Mouse (Mus musculus): Measurements from ENCODE around the gene 4932438H23Rik.
A peak's percentile ranks its signal among the peaks of the same experiment; 100 is the strongest.
"Not testable (repeated sequence)": the region's sequence is repeated elsewhere in the genome, so short reads cannot be mapped to it uniquely, and the experiment has no call there.

The 4932438H23Rik gene

DNA sequence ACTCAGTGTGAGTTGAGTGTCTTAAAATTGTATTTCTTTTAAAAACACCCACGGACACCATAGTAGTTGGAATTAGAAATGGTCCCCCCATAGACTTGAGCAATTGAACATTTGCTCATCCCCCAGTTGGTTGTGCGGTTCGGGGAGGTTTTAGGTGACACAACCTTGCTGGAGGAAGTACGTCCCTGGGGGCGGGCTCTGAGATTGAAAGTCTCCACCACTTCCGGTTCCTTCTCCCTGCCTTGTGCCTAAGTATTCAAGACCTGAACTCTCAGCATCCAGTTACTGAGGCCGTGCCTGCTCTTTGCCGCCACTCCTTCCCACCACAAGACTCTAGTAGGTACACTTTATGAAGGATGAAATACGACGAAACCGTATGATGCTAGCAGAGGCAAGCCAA is 2.9 kb upstream of the 4932438H23Rik start:
- no peak for DNase-seq

DNA sequence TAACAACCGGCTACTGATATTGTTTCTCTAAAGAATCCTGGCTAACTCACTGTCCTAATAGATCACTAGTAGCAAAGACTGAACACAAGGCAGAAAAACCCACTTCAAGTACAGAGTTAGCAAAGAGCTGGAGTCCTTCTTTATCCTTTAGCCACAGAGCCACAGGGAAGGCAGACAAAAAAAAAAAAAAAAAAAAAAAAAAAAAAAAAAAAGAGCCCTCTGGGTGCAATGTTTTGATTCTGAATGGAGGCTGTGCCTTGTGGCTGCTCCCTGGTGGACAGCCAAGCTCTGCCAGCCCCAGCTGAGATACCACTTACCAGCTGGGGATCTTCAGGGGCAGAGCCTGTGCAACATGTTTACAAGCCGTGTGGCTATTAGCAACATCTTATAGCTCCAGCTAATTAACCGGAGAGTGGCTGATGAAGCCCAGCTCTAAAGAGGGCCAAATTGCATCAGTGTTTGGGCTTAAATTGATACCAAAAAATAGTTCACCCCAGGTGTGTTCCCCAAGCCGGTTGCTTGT is 2.1 kb upstream of the 4932438H23Rik start:
- DNase-seq = peak in 1 of 2 experiments; percentile 11

DNA sequence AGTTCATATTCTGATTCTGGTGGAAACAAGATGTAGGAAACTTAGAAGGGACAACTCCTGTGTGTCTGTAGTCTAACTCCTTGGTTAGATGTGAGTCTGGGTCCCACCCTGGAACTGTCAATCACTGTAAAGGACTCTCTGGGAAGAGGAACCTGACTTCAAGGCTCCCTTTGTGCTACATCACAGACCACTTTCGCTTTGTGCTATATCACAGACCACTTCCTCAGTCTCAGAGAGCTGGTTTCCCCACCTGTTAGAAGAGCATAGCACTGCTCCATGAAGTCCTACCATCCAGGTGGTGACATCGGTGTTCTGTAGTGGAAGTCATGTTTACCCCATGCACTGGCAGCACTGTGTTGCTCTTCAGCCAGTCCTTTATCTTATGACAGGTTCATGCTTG is 1.1 kb upstream of the 4932438H23Rik start:
- DNase-seq = peak in 1 of 2 experiments; percentile 13

DNA sequence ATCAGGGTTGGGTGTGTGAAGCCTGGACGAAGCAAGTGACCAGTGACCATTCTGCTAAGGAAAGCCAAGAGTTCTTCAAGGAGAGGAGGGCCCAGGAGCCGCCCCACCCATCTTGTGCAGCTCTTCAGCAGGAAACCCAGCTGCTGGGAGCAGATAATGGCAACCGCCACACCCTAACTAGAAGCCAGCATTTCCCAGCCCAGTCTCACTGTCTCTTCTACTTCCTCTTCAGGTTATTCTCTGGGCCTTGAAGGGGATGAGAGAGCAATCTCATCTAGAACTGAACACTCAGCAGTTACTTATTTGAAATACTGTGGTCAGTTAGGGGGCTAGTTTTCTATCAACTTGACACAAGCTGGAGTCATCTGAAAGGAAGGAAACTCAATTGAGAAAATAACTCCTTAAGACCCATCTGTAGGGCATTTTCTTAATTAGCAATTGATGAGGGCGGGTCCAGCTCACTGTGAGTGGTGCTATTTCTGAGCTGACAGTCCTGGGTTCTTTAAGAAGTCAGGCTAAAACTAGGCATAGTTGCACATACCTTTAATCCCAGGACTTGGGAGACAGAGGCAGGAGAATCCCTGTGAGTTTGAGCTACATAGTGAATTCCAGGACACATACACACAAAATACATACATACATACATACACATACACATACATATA is 8.1 kb downstream of the 4932438H23Rik start:
- DNase-seq = no peak

DNA sequence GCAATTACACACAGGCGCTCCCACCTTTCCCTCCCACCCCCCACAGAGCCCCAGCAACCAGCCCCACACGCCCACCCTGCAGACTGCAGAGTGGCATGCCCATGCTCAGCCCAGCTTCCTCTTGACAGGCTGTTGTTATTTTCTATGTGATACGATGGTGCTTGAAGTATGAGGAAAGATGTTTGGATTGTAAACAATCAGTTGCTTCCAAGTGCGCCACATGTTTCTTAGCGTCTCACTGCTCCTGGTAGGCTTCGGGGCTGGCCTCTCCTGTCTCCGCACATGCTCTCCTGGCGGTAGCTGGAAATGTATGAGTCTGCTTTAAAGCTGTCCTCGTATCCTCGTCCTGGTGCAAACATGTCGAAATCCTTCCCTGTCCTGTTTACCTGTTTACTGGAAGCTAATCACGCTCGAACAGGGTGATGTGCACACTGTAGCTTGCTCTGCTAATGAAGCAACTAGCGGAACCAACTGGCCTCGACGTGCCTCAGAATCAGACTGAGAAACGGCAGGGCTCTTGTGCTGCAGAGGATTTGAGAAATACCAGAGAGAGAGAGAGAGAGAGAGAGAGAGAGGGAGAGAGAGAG is 9.6 kb downstream of the 4932438H23Rik start:
- DNase-seq = no peak

DNA sequence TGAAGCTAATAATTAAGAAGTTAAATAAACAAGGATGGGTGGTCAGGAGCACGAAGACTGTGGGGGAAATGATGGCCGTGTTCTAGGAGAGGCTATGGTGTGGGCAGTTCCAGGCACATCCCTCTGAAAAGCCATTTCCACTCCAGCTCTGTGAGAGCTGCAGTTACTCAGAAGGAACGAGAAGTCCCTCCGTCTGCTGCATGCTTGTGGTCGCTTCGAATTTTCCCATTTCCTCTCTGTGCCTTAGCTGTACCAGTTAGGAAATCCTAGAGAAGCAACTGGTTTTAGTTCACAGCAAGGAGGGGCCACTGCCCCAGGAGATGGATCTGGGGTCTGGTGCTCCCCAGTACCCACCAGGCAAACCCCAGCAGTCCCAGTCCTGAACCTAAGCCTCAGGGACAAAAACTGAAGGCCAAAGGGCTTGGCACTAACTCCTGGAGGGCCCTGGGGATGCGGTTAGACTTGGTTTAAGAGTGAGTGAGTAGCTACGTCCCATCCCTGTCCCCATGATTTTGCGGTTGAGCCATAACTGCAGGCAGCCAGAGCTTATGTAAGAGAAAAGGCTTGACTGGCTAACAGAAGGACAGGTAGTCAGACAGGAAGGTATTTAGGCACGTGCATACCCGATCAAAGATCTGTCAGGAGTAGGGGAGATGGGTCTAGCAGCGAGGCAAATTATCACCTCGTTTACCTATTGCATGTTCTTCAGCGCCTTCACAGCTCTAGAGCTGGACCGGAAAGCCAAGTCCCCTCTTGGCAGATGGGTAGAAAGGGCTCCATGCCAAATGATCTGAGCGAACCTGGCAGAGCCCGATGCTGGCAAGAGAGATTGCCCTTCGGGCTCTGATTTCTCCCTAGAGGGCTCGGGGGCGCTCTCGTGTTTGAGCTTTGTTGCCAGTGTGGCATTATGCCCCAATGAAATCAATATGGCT is 10.3 kb downstream of the 4932438H23Rik start:
- DNase-seq = no peak

DNA sequence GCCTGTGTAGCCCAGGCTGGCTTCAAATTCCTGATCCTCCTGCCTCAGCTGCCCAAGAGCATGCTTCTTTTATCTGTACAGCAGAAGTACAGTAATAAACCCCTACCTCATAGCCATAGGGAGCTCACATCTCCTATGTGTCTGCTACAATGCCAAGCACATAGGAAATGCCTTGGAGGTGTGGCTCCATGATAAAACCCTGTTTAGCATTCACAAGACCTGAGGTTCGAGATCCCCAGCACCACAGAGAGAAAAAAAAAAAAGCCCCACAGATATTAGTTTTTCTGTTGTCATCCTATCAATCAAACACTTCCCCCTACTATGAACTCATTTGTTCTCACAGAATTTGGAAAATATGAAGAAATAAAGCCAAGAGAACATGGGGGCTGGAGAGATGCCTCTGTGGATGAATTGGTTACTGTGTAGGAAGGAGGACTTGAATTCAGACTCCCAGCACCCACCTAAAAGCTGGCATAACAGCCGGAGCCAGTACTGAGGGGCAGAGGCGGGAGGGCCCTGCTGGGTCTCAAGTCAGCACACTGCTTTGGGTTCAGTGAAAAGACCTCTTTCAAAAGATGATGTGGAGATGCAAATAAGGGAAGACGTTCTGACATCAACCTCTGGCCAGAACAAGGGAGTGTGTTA is 11.8 kb downstream of the 4932438H23Rik start:
- DNase-seq = no peak

DNA sequence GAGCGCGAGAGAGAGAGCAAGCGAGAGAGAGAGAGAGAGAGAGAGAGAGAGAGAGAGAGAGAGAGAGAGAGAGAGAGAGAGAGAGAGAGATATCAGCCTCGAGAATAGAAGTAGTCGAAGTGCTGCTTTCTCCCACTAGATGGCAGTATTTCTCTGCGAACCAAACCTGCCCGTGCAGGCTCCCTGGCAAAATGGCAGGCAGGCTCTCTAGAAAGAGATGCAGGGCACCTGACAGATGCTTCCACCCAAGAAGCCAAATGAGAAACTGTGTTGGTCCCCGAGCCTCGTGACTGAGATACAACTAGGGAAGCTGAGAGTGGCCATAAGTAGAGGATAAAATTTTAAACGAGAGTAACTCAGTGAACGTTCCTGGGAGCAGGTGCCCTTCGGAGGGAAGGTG is 13.4 kb downstream of the 4932438H23Rik start:
- peak; percentile 60 to 82 for DNase-seq

DNA sequence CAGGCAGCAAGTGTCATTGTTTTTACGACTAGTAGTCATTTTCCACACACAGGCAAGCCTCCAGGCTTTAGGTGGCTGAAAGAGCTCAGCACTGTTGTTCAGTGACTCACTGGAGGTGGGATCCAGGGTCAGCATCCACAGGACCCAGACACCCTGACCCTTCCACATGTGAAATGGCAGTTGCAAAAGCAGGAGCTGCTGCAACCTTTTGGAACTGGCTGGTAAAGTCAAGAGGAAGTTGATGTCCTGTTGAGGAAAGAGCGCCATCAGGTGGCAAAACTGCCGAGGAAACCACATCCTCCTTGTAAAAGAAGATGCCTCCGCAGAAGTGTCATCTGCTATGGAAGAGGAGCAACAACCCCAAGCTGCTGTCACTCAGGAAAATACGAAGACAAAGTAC is 18.7 kb downstream of the 4932438H23Rik start:
- peak in 1 of 2 experiments; percentile 52 for DNase-seq

DNA sequence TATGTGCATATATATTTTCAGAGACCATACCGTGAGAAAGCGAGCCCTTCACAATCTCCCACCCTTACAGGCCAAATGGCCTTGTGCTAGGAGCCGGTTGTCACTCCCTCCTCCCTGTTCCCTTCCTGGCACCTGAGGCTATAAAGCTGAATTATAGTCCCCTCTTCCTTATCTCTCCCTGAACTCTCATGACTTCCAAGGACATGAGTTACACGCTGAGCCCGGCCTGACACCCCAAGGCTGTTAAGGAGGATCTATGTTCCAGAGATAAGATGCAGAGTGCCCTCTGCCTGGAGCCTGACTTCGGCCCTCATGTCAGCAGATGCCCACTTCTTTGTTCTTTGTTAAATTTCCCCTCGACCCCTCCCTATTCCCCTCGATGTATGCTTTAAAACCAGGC is 19.5 kb downstream of the 4932438H23Rik start:
- not testable (repeated sequence) for DNase-seq

DNA sequence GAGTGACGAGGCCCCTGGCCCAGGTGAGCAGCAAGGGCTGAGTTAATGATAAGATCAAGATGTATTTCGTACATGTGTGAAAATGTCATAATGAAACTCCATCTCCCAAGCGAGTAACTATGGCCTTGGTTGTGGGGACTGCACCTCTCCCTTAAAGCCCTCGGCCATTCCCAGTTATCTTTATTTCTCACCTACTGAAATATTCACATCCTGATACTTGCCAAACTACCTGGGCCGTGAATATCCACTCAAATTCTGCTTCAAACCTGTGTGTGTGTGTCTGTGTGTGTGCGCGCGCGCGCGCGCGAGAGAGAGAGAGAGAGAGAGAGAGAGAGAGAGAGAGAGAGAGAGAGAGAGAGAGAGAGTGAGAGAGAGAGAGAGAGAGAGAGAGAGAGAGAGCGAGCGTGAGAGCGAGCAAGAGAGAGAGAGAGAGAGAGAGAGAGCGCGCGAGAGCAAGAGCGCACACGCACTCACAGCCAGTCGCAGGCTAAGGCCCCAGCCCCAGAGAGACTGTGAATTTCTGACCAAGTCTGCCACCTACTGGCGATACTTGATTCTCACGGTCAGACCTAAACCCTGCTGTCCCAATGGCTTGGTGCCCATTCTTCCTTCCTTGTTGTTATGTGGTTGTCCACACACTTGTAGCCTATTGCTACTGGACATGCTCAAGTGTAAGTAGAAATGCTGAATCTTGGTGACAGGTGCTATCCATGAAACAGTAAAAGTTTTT is 21.6 kb downstream of the 4932438H23Rik start:
- peak; percentile 91 to 95 for DNase-seq

DNA sequence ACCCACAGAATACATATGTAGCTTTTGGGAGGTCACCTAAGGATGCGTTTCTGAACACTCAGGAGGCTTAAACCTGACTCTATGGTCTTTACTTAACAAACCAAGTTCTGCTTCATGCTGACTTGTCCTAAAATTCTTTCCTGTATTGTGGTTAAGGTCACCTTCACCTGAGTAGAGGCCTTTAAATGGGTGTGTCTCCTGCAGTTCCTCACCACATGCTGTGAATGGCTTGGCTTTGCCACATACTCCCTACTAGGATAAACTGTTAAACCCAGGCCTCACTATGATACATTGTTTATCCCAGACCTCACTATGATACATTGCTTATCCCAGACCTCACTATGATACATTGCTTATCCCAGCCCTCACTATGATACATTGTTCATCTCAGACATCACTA is 22.7 kb downstream of the 4932438H23Rik start:
- DNase-seq = no peak

DNA sequence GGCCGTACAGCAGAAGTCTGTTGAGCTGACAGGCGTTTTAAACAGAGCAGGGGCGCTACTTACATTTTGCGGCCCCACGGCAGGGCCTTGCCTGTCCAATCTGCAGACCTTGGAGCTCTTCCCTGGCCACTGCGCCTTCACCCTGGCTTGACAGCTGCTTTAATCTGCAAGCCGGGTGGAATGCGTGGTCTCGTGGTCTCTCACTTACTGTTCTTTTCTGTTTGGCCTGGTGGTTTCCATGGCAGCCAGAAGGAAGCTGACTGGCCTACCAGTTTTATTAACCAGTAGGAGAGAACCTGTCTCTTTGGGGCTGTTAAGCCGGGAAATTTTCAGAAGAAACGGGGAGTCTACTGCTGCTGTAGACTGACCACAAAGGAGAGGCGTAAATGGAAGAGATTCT is 26.0 kb downstream of the 4932438H23Rik start:
- no peak for DNase-seq

DNA sequence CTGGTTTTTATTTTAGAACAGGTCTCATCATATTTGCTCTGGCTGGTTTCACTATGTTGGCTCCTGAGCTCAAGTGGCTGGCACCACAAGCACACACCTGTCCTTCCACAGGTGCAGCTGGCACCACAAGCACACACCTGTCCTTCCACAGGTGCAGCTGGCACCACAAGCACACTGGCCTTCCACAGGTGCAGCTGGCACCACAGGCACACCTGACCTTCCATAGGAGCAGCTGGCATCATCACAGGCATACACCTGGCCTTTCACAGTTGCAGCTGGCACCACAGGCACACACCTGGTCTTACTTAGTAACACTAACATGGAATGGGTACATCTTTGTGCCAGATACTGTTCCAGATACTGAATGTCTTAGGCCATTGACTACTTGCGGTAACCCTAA is 27.8 kb downstream of the 4932438H23Rik start:
- DNase-seq = no peak

DNA sequence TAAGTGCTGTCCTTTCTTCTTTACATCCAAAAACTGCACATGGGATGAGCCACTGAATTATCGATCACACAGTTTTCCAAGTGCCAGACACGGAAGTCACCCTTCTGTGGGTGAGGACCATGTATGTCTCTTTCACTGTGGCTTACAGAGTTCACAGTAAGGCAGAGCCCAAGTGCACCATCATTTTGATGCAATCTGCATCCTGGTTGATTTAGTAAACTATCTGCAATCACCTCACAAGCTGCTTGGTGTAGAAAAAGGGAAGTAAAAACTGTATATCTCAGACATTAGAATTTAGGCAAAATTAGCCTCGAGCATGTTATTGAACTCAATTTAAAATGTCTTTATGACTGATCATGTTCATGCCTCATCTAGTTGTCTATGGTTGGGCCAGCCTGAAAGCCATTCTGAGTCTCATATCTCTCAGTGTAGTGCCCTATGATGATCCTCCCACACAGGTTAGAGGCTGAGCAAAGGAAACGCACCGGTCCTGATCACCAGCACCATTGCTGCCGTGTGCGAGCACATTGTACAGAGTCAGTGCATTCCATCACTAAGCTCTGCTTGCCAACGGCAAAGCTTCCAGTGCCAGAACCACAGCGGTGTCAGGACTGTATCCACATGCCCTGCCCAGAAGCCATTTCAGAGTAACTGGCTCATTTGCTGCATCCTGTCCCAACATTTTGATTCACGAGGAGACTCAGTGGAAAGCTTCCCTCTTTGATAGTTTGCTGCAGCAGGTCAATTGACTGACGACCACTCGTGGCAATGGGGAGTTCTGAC is 30.1 kb downstream of the 4932438H23Rik start:
- no peak for DNase-seq

DNA sequence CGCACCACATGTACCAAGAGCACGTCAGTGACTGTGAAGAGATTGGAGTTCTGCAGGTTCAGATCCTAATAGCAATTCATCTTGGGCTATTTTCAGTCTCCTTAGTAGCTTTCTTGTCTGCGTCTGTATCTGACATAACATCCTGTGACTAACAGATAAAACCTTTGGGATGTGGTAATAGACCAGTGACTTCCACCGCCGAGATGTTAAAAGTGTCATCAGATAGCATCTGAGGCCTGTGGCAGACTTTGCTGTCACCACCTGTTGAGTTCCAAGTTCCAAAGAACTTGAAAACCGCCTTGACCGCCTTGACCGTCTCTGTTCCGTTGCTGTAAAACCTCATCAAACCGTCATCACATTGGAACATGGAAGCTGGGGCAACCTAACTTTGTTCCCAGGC is 31.1 kb downstream of the 4932438H23Rik start:
- DNase-seq = no peak

DNA sequence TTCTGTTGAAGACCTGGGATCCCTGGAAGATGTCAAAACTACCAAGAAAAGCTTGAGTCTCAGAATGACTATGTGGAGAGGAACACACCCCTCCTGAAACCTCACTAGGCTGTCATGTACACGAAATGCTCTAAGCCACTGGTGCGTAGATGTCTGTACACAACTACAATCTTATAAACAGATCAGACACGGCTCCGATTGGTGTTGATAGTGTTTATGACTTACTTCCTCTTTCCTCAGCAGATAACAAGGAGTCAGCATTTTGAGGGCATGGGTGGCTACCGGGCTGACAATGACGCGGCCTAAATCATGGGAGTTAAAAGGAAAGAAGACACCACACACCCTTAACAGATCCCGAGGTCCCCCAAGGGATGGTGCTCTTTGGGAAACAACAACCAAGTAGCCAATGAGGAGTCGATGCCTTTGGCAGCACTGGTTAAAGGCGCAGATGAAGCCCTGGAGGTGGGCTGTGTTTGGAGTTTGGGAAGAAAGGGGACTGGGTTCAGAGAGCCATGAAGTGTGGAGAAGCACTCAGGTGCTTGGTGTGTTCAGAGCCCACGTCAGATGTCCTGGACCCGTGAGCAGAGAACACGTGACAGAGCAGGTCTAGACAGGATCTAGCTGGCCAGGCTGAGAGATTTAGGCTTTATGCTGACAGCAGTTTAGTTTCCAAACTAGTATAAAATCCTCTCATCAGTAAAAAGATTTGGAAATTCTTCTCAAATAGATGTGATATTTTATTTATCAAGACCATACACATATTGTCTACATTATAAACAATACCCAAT is 33.2 kb downstream of the 4932438H23Rik start:
- peak; percentile 23 to 54 for DNase-seq

DNA sequence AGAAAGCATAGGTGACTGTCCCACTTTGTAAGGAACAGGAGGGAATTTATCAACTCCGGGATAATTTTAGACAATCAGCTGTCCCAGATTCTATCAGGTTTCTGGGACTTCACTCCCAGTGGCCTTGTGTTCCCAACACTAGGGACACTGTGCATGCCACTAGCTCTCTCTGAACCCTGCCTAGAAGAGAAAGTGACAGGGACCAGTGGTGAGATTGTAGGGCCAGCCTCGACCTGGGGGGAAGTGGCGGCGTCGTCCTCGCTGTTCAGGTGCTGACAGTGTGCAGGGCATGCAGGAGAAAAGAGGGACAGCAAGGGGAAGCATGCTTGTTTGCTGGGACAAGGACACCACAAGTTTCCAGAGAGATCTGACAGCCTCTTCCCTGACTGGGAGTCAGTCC is 37.2 kb downstream of the 4932438H23Rik start:
- DNase-seq = no peak

DNA sequence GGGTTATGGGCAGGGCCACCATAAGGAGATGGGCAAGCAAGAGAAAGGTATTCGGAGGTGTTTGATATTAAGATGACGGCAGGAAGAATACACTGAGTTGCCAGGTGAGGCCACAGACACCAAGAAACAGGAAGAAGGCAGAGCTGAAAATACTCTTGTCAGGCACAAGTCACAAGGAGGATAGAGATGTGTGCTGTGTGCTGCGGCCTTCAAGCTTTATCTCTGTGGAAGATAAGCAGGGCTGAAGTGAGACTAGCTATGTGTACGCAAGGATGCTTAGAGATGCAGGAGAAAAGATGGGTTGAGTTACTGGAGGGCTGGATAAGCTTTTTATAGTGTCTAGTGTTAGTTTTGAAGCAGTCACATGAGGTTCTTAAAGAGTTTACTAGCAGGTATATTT is 37.7 kb downstream of the 4932438H23Rik start:
- no peak for DNase-seq

DNA sequence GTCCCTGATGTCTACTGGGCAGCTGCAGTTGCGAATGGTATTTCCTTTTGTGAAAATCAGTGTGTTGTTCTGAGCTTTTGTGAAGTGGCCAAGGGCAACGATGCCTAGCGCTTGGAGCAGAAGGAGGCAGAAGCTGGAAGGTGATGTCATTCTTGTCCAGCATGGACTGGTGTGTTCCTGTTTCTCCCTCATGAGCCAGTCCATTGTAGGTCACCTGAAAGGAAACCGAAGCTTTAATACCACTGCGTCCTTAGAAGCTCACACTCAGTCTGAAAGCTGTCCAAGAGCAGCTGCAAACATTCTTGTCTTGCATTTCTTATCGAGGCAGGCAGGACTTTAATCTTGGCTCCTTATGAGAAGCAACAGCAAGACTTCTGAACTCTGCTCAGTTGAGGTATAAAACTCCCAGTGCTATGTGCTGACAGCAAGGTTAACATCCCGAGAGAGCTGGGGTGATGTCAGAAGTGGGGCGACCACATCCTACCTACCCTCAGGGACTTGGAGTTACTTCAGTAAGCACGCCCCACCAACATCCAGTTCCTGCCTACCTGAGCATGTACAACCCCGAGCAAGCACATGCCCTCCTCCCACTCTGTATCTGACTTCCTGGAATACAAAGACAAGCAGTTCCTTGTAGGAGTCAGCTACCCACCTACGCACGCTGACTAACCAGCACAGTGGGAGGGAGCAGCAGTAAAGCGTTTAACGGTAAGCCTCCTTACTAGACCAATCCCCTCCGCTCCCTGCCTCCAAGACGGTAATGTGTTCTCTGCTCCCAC is 38.7 kb downstream of the 4932438H23Rik start:
- peak; percentile 20 to 68 for DNase-seq

Measured in kidney, postnatal 25 days (tissue).